Mouse (Mus musculus): ENCODE measurements at regions not wholly inside any gene's neighbourhood (a gene's known extent, or its start where the extent isn't known, plus 50 kb on each side); places are given as distances from the start of the nearest gene placed in this dataset.

GRCm38 (mm10) chr7:145050729-145051128 is 111.0 kb upstream of the Ccnd1 start:
- intact Hi-C loops (cut with DNase I): no loop called here
- DNase-seq: no peak

GRCm38 (mm10) chr7:145048481-145048877 is 108.8 kb upstream of the Ccnd1 start:
- DNase-seq: no peak
- intact Hi-C loops (cut with DNase I): no loop called here

- intact Hi-C loops (cut with DNase I): no loop called here
- no peak for DNase-seq
These were observed 108.2 kb upstream of the Ccnd1 start for GRCm38 (mm10) chr7:145047771-145048480.

- intact Hi-C loops (cut with DNase I): no loop called here
- no peak for DNase-seq
These were observed 105.5 kb upstream of the Ccnd1 start for GRCm38 (mm10) chr7:145045230-145045629.

- intact Hi-C loops (cut with DNase I): no loop called here
- DNase-seq: no peak
These were observed 103.9 kb upstream of the Ccnd1 start for GRCm38 (mm10) chr7:145043455-145044149.

GRCm38 (mm10) chr7:145040871-145041270 is 101.1 kb upstream of the Ccnd1 start:
- DNase-seq: no peak
- intact Hi-C loops (cut with DNase I): no loop called here

GRCm38 (mm10) chr7:145034385-145034784 is 94.7 kb upstream of the Ccnd1 start:
- intact Hi-C loops (cut with DNase I): loop anchor here (5.0 kb wide), 1 partner anchor 63 kb away; no protein-coding TSS in a partner anchor
- no peak for DNase-seq

GRCm38 (mm10) chr7:145031275-145031674 is 91.5 kb upstream of the Ccnd1 start:
- intact Hi-C loops (cut with DNase I): loop anchor here (5.0 kb wide), 1 partner anchor 66 kb away; no protein-coding TSS in a partner anchor
- no peak for DNase-seq

GRCm38 (mm10) chr7:145030635-145031141 is 91.0 kb upstream of the Ccnd1 start:
- peak; percentile 73 to 76 for DNase-seq
- intact Hi-C loops (cut with DNase I): loop anchor here (5.0 kb wide), 1 partner anchor 67 kb away; no protein-coding TSS in a partner anchor

- DNase-seq: no peak
- intact Hi-C loops (cut with DNase I): loop anchor here (5.0 kb wide), 1 partner anchor 68 kb away; no protein-coding TSS in a partner anchor
These were observed 89.9 kb upstream of the Ccnd1 start for GRCm38 (mm10) chr7:145029622-145030021.

- intact Hi-C loops (cut with DNase I): no loop called here
- DNase-seq: no peak
These were observed 89.4 kb upstream of the Ccnd1 start for GRCm38 (mm10) chr7:145029124-145029523.

- intact Hi-C loops (cut with DNase I): no loop called here
- DNase-seq: no peak
These were observed 87.3 kb upstream of the Ccnd1 start for GRCm38 (mm10) chr7:145027061-145027460.

GRCm38 (mm10) chr7:145026014-145026285 is 86.2 kb upstream of the Ccnd1 start:
- no peak for DNase-seq
- intact Hi-C loops (cut with DNase I): no loop called here

GRCm38 (mm10) chr7:145025186-145026013 is 85.7 kb upstream of the Ccnd1 start:
- DNase-seq: no peak
- intact Hi-C loops (cut with DNase I): no loop called here

- no peak for DNase-seq
These were observed 84.9 kb upstream of the Ccnd1 start for GRCm38 (mm10) chr7:145024651-145025050.

GRCm38 (mm10) chr7:145019137-145019536 is 79.4 kb upstream of the Ccnd1 start:
- intact Hi-C loops (cut with DNase I): no loop called here
- DNase-seq: no peak

More at GRCm38 (mm10) chr7:145024651-145025050, 84.9 kb upstream of the Ccnd1 start:
- intact Hi-C loops (cut with DNase I): loop anchor here (5.0 kb wide), 1 partner anchor 82 kb away; no protein-coding TSS in a partner anchor

GRCm38 (mm10) chr7:145018149-145018548 is 78.4 kb upstream of the Ccnd1 start:
- DNase-seq: no peak
- intact Hi-C loops (cut with DNase I): no loop called here

- intact Hi-C loops (cut with DNase I): no loop called here
These were observed 75.8 kb upstream of the Ccnd1 start for GRCm38 (mm10) chr7:145015463-145016085.

GRCm38 (mm10) chr7:145010757-145011156 is 71.0 kb upstream of the Ccnd1 start:
- intact Hi-C loops (cut with DNase I): no loop called here
- no peak for DNase-seq

More at GRCm38 (mm10) chr7:145015463-145016085, 75.8 kb upstream of the Ccnd1 start:
- no peak for DNase-seq

- no peak for DNase-seq
- intact Hi-C loops (cut with DNase I): no loop called here
These were observed 70.3 kb upstream of the Ccnd1 start for GRCm38 (mm10) chr7:145010004-145010403.

Measured in gastrocnemius, postnatal 36 days (tissue).